Mouse (Mus musculus): ENCODE results near the gene Leo1. TPM values are rescaled to one million over a fixed set of nuclear protein-coding genes. Genes with fewer than 3 reads are reported as not detected.
A peak's percentile ranks its signal among the peaks of the same experiment; 100 is the strongest.

The Leo1 gene
- 34.9 and 35.7 TPM in 2 replicates for polyA plus RNA-seq (2014; fragmentation: Nextera tagmentation; extraction: Ambion mirVana)

DNA sequence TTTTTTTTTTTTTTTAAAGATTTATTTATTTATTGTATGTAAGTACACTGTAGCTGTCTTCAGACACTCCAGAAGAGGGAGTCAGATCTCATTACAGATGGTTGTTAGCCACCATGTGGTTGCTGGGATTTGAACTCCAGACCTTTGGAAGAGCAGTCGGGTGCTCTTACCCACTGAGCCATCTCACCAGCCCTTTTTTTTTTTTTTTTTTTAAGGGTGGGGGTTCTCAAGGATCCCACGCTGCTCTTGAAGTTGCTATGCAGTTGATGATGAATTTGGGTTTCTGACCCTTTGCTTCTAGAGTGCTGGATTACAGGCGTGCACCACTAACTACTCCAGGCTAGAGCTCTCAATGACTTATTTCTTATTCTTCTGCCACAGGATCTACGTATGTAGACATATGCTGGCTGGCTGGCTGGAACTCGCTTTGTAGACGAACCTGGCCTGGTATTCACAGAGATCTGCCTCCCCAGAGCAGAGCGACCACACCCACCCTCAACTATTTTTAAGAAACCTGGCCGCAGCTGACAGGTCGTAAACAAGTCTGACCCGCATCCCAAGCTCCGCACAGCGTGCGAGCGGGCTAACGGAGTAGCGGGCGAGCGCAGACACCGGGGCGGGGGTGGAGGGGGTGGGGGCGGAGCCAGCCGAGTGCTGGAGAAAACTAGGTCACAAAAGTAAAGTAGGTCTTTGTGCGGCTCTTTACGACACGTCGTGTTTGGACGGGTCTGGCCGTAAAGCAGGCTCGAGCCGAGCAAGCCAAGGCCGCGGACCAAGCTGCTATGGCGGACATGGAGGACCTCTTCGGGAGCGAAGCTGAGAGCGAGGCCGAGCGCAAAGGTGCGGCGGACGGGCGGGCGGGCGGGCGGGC lies at the start of gene Leo1:
Leo1 (plus strand) TSS at position 729 of the 871 bp plus-strand sequence.
- Histone ChIP-seq H3K36me3 (ENCODE audit: control insufficient read depth, insufficient read depth, low read length) (peaks cover 12% of the 10 kb centered on the region), H3K9ac (ENCODE audit: low read depth, low read length) (peak within 1 kb of the TSS; percentile 94), H3K4me1 (ENCODE audit: control insufficient read depth, insufficient read depth, low read length) (peaks cover 7% of the 10 kb centered on the region), H3K9me3 (ENCODE audit: control insufficient read depth, low read length) (no peaks in the 10 kb centered on the region), H3K27ac (replicated peaks; ENCODE audit: low read depth, low read length) (peak within 1 kb of the TSS; percentile 93), H3K4me3 (ENCODE audit: low read depth, low read length) (peak within 1 kb of the TSS; percentile 70), H3K4me2 (ENCODE audit: low read depth, low read length) (peak within 1 kb of the TSS; percentile 64), H3K27me3 (replicated peaks; ENCODE audit: control insufficient read depth, insufficient read depth, low read length) (no peaks in the 10 kb centered on the region)
- ATAC-seq (ENCODE audit: low read depth) (peak; percentile 94), DNase-seq (ENCODE audit: low spot score) (peak; percentile 97)
- under 1% methylated on average over 28 of the region's 45 CpGs for WGBS

DNA sequence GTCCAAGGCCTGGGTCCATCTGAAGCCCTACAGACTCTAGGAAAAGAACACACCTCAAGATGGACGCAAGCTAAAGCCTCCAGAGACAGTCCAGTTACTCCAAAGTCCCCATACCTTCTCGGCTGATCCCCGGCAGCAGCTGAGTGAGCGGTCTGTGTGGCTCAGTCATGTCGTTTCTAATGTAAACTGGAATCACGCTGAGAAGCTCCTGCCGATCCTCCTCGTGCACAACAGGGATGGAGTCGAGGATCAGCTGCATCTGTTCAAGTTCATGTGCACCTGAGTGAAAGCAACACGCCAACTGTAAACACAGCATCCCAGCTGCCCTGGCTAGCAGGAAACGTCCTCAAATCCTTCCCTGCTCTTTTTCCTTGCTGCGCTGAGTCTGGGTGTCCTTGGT lies 48.1 kb upstream of the Leo1 start:
- Histone ChIP-seq H3K36me3 (ENCODE audit: control insufficient read depth, insufficient read depth, low read length) (peaks cover 95% of the 10 kb centered on the region), H3K27me3 (replicated peaks; ENCODE audit: control insufficient read depth, insufficient read depth, low read length) (no peaks in the 10 kb centered on the region), H3K4me3 (ENCODE audit: low read depth, low read length) (no peak overlapping the region), H3K27ac (replicated peaks; ENCODE audit: low read depth, low read length) (no peak overlapping the region), H3K4me1 (ENCODE audit: control insufficient read depth, insufficient read depth, low read length) (no peaks in the 10 kb centered on the region), H3K4me2 (ENCODE audit: low read depth, low read length) (no peak overlapping the region), H3K9me3 (ENCODE audit: control insufficient read depth, low read length) (no peaks in the 10 kb centered on the region), H3K9ac (ENCODE audit: low read depth, low read length) (no peak overlapping the region)
- DNase-seq (ENCODE audit: low spot score) (no peak), ATAC-seq (ENCODE audit: low read depth) (no peak)
- 80% methylated on average over 12 of the region's 12 CpGs for WGBS

DNA sequence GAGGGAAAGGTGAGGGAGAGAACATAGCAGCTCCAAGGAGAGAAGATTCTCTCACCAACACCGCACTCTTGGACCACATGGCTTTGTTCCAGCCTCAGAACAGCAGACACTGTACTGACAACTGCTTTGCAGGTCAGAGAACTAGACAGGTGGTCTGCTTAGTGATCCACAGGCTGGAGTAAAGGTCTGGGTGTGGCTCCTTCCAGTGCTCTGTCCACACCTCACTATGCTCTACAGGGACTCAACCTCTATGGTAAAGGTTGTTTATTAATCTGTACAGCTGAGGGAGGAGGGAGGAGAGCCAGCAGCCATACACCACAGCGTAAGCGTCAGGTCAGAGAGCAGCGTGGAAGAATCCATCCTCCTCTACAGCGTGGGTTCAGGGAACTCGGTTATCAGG lies 45.4 kb upstream of the Leo1 start:
- no peaks in the 10 kb centered on the region for H3K4me1 ChIP-seq (ENCODE audit: control insufficient read depth, insufficient read depth, low read length)
- peaks cover 71% of the 10 kb centered on the region for H3K36me3 ChIP-seq (ENCODE audit: control insufficient read depth, insufficient read depth, low read length)
- no peak overlapping the region for H3K4me2 ChIP-seq (ENCODE audit: low read depth, low read length)
- no peaks in the 10 kb centered on the region for H3K27me3 ChIP-seq (replicated peaks; ENCODE audit: control insufficient read depth, insufficient read depth, low read length)
- no peaks in the 10 kb centered on the region for H3K9me3 ChIP-seq (ENCODE audit: control insufficient read depth, low read length)
- no peak overlapping the region for H3K4me3 ChIP-seq (ENCODE audit: low read depth, low read length)
- 90% methylated on average over 6 of the region's 6 CpGs for WGBS
- no peak overlapping the region for H3K9ac ChIP-seq (ENCODE audit: low read depth, low read length)
- no peak overlapping the region for H3K27ac ChIP-seq (replicated peaks; ENCODE audit: low read depth, low read length)
- DNase-seq (ENCODE audit: low spot score), result no peak
- no peak for ATAC-seq (ENCODE audit: low read depth)

DNA sequence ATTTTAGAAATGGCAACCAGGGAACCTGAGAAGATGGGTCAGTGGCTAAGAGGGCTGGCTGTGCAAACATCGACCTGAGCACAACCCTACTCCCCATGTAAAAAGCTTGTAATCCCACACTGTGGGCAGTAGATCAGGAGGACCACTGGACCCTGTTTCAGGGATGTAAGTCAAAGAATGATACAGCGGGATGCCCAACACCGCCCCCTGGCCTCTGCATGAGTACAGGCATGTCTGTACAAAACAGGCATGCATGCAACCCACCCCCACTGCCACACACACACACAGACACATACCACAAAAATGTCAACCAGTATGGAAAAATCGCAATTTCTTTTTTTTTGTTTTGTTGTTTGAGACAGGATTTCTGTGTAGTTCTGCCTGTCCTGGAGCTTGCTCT lies 42.3 kb upstream of the Leo1 start:
- ATAC-seq (ENCODE audit: low read depth) (no peak), DNase-seq (ENCODE audit: low spot score) (no peak)
- WGBS, result 80% methylated on average over 4 of the region's 4 CpGs
- H3K4me2 ChIP-seq (ENCODE audit: low read depth, low read length), result no peak overlapping the region
- peaks cover 16% of the 10 kb centered on the region; the same call in 1 of the 2 replicates for H3K4me1 ChIP-seq (ENCODE audit: control insufficient read depth, insufficient read depth, low read length)
- no peaks in the 10 kb centered on the region for H3K9me3 ChIP-seq (ENCODE audit: control insufficient read depth, low read length)
- no peak overlapping the region for H3K9ac ChIP-seq (ENCODE audit: low read depth, low read length)
- peaks cover 41% of the 10 kb centered on the region for H3K36me3 ChIP-seq (ENCODE audit: control insufficient read depth, insufficient read depth, low read length)
- no peak overlapping the region for H3K27ac ChIP-seq (replicated peaks; ENCODE audit: low read depth, low read length)
- H3K27me3 ChIP-seq (replicated peaks; ENCODE audit: control insufficient read depth, insufficient read depth, low read length), result no peaks in the 10 kb centered on the region
- H3K4me3 ChIP-seq (ENCODE audit: low read depth, low read length), result no peak overlapping the region

DNA sequence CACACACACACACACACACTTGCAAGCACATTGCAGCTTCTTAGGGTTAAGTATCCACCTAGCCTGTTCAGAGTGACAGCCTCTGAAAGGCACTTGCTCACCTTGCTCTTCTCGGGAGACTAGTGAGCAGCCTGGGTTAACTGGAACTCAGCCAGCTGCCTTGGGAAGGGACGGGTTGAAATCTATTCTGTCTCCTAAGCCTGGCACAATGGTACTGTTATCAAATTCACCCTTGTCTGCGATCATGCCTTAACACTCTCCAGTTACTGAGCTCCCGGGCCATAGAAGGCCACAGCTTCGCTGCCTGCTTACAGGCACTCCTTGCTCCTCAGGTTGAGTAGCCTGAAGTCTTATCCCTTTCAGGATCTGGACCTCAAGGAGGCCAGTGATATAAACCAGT lies 40.7 kb upstream of the Leo1 start:
- WGBS, result 75% methylated on average over 5 of the region's 5 CpGs
- no peak overlapping the region for H3K4me2 ChIP-seq (ENCODE audit: low read depth, low read length)
- DNase-seq (ENCODE audit: low spot score) (peak; percentile 63), ATAC-seq (ENCODE audit: low read depth) (peak; percentile 75; the same call in 1 of the 2 replicates)
- H3K9me3 ChIP-seq (ENCODE audit: control insufficient read depth, low read length), result no peaks in the 10 kb centered on the region
- peaks cover 16% of the 10 kb centered on the region; the same call in 1 of the 2 replicates for H3K4me1 ChIP-seq (ENCODE audit: control insufficient read depth, insufficient read depth, low read length)
- no peak overlapping the region for H3K27ac ChIP-seq (replicated peaks; ENCODE audit: low read depth, low read length)
- no peak overlapping the region for H3K9ac ChIP-seq (ENCODE audit: low read depth, low read length)
- H3K4me3 ChIP-seq (ENCODE audit: low read depth, low read length), result no peak overlapping the region
- peaks cover 26% of the 10 kb centered on the region for H3K36me3 ChIP-seq (ENCODE audit: control insufficient read depth, insufficient read depth, low read length)
- no peaks in the 10 kb centered on the region for H3K27me3 ChIP-seq (replicated peaks; ENCODE audit: control insufficient read depth, insufficient read depth, low read length)

DNA sequence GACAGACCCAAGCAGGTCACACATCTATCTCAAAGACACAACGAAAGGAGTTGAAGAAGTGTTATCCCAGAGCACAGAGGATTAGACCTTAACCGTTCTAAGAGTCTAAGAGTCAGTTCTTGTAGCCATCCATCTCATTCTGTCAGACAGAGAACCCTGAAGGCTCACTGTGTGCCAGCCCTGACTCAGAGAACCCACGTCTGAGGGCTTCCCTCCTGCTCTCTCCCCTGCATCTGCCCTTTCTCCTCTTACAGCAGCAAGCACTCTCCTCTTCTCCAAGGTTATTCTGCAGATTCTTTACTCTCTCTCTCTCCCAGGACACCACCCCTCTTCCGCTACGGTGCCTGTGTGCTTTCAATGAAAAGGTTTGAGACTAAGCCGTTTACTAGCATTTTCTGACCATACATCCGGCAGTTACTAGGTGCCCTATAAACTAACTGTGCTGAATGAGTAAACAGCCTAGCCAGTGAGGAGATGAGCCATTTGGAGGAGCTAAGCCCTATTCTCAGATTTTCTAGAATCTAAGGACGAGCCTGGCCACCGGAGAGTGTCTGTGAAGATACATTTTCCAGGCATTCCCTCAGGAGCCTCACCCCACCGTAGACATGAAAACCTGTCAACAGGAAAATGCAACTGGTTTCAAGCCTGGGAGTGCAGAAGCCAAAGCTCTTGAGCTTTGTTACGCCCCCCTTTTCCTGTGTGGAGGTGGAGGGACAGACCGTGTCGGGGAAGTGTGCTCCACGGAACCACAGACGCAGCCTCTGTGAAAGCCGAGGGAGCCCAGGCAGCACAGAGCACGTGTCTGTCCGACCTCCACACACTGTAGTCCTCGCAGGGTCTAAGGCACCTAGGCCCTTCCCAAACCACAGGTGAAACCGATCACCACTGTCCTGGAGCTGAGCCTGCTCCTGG lies 39.5 kb upstream of the Leo1 start:
- H3K36me3 ChIP-seq (ENCODE audit: control insufficient read depth, insufficient read depth, low read length), result peaks cover 13% of the 10 kb centered on the region
- H3K4me1 ChIP-seq (ENCODE audit: control insufficient read depth, insufficient read depth, low read length), result peaks cover 24% of the 10 kb centered on the region
- H3K9ac ChIP-seq (ENCODE audit: low read depth, low read length), result no peak overlapping the region
- ATAC-seq (ENCODE audit: low read depth), result no peak
- DNase-seq (ENCODE audit: low spot score), result no peak
- no peak overlapping the region for H3K4me2 ChIP-seq (ENCODE audit: low read depth, low read length)
- no peaks in the 10 kb centered on the region for H3K27me3 ChIP-seq (replicated peaks; ENCODE audit: control insufficient read depth, insufficient read depth, low read length)
- no peak overlapping the region for H3K4me3 ChIP-seq (ENCODE audit: low read depth, low read length)
- 73% methylated on average over 19 of the region's 20 CpGs for WGBS
- peak overlapping the region; percentile 7; the same call in 1 of the 2 replicates for H3K27ac ChIP-seq (replicated peaks; ENCODE audit: low read depth, low read length)
- H3K9me3 ChIP-seq (ENCODE audit: control insufficient read depth, low read length), result no peaks in the 10 kb centered on the region

DNA sequence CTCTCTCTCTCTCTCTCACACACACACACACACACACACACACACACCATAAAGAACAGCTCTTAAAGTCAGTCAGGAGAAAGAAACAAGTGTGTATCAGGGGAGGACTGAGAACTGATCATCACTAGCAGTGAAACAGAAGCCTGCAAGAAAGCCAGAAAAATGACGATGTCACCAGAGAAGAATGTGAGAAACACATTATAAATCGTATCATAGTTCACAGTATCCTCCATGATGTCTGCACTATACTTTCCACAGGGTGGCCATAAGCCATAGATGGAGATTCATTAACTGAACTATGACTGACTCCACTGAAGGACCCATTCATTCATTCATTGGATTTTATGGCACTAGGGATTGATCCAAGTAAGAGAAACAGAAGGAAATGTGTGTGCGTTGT lies 37.8 kb upstream of the Leo1 start:
- H3K4me2 ChIP-seq (ENCODE audit: low read depth, low read length), result no peak overlapping the region
- H3K4me3 ChIP-seq (ENCODE audit: low read depth, low read length), result no peak overlapping the region
- no peaks in the 10 kb centered on the region for H3K9me3 ChIP-seq (ENCODE audit: control insufficient read depth, low read length)
- H3K4me1 ChIP-seq (ENCODE audit: control insufficient read depth, insufficient read depth, low read length), result peaks cover 28% of the 10 kb centered on the region
- DNase-seq (ENCODE audit: low spot score) (peak; percentile 49), ATAC-seq (ENCODE audit: low read depth) (0 out of 2 replicates have a peak, but pooled peaks have one; percentile 12)
- no peaks in the 10 kb centered on the region for H3K27me3 ChIP-seq (replicated peaks; ENCODE audit: control insufficient read depth, insufficient read depth, low read length)
- 53% methylated on average over 3 of the region's 3 CpGs for WGBS
- H3K9ac ChIP-seq (ENCODE audit: low read depth, low read length), result no peak overlapping the region
- H3K27ac ChIP-seq (replicated peaks; ENCODE audit: low read depth, low read length), result no peak overlapping the region
- H3K36me3 ChIP-seq (ENCODE audit: control insufficient read depth, insufficient read depth, low read length), result no peaks in the 10 kb centered on the region

DNA sequence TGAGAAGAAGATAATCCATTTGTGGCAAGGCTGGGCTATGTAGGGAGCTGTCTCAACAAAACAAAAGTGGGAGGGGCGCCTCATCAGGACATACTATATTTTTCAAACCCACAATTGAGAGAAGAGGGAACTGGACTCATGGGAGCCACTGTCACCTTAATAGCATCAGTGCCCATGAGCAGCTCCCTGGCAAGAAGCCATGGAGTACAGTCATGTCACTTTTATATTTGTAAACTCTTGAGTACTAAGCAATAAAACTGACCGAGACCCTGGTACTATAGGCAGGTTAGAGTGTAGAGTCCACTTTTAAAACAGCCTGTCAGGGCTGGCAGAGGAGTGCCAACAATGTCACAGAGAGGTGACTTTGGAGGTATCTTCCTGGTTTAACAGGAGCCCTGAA lies 35.2 kb upstream of the Leo1 start:
- peaks cover 35% of the 10 kb centered on the region for H3K4me1 ChIP-seq (ENCODE audit: control insufficient read depth, insufficient read depth, low read length)
- H3K9ac ChIP-seq (ENCODE audit: low read depth, low read length), result no peak overlapping the region
- H3K27me3 ChIP-seq (replicated peaks; ENCODE audit: control insufficient read depth, insufficient read depth, low read length), result no peaks in the 10 kb centered on the region
- no peak overlapping the region for H3K4me3 ChIP-seq (ENCODE audit: low read depth, low read length)
- no peak overlapping the region for H3K4me2 ChIP-seq (ENCODE audit: low read depth, low read length)
- no peak overlapping the region for H3K27ac ChIP-seq (replicated peaks; ENCODE audit: low read depth, low read length)
- no peaks in the 10 kb centered on the region for H3K9me3 ChIP-seq (ENCODE audit: control insufficient read depth, low read length)
- ATAC-seq (ENCODE audit: low read depth) (no peak), DNase-seq (ENCODE audit: low spot score) (no peak)
- 88% methylated on average over 2 of the region's 2 CpGs for WGBS
- H3K36me3 ChIP-seq (ENCODE audit: control insufficient read depth, insufficient read depth, low read length), result no peaks in the 10 kb centered on the region
